Mouse (Mus musculus) megakaryocyte, embryonic 14.5 days (primary cell): ENCODE measurements around the gene Pum1.

Source experiments
- FLI1 ChIP-seq: IDR thresholded peaks from 2 replicates; pipeline ENCODE4 v1.6.1; 2012; ENCODE audit warnings: low read length, inconsistent platforms, mixed read lengths
- GATA1 ChIP-seq: IDR thresholded peaks from 3 replicates; pipeline ENCODE4 v1.6.1; 2012; ENCODE audit warnings: mixed read lengths, low read length, inconsistent platforms, borderline replicate concordance

DNA sequence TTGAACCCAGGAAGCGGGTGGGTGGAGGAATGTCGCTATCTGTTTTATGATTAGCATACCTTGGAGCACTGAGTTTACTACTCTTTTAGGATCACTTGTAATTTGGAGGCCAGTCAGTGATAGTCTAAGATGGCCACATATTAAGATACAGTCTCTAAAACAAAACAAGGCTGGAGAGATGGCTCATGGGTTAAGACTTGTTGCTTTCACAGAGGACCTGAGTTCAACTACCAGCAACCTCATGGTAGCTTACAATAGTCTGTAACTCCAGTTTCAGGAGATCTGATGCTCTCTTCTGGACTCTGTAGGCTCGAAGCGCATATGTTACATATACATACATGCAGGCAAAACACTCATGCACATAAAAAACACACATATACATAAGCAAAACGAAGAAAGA is 20.7 kb upstream of the Pum1 start:
- TF ChIP-seq FLI1 (no peak), GATA1 (no peak)
